Mouse (Mus musculus) CH12.LX (cell line): ENCODE results near the gene Dcx. TPM values are rescaled to one million over a fixed set of nuclear protein-coding genes. Genes with fewer than 3 reads are reported as not detected.

Experiments
- DNase-seq: peaks from one replicate; pipeline ENCODE4 v3.0.0-alpha.2; 2013; ENCODE audit errors: extremely low read depth
- H3K27ac ChIP-seq: 2 replicates; pipeline ENCODE4 v1.5.1; 2012; ENCODE audit warnings: low read depth, mild to moderate bottlenecking, control low read depth, moderate library complexity; ENCODE audit not compliant: insufficient read depth
- H3K27me3 ChIP-seq: replicated peaks from 2 replicates; pipeline ENCODE3; 2012; ENCODE audit warnings: inconsistent platforms
- H3K36me3 ChIP-seq, 2 experiments: replicated peaks in 1 of 2; 2 replicates each; pipeline versions ENCODE3 to v1.6.1; 2012; ENCODE audit warnings: inconsistent platforms in 1 of 2, low read length in 1 of 2, mild to moderate bottlenecking in 1 of 2, mixed read lengths in 1 of 2, moderate library complexity in 1 of 2; ENCODE audit not compliant: control insufficient read depth in 1 of 2, insufficient read depth in 1 of 2
- H3K4me1 ChIP-seq, 2 experiments: 2 replicates each; pipeline ENCODE4 v1.6.1; 2012; ENCODE audit warnings: inconsistent platforms in 1 of 2, moderate library complexity in 1 of 2; ENCODE audit not compliant: insufficient read depth in 2 of 2, control insufficient read depth in 1 of 2
- H3K4me2 ChIP-seq: 2 replicates; pipeline ENCODE4 v1.6.1; 2012; ENCODE audit warnings: low read depth, mild to moderate bottlenecking, control low read depth; ENCODE audit not compliant: poor library complexity, insufficient read depth, severe bottlenecking
- H3K4me3 ChIP-seq, 3 experiments: fragments of 150-350 bp in 1 of 3; sonication (generic) in 1 of 3; replicated peaks in 1 of 3; 2 replicates each; pipeline versions ENCODE3 to v1.5.1; 2011 to 2012; ENCODE audit warnings: low read depth in 2 of 3, low read length in 2 of 3, mild to moderate bottlenecking in 2 of 3, moderate library complexity in 2 of 3, control low read depth in 1 of 3, improper control_type of control experiment in 1 of 3, inconsistent platforms in 1 of 3, mixed read lengths in 1 of 3; ENCODE audit not compliant: poor library complexity in 1 of 3
- H3K79me2 ChIP-seq: replicated peaks from 2 replicates; pipeline ENCODE4 v1.6.1; 2012; ENCODE audit warnings: mild to moderate bottlenecking, moderate library complexity; ENCODE audit not compliant: control insufficient read depth, poor library complexity, insufficient read depth, severe bottlenecking; ENCODE audit errors: extremely low read depth
- H3K9ac ChIP-seq: 2 replicates; pipeline ENCODE4 v1.6.1; 2012; ENCODE audit warnings: low read depth, mild to moderate bottlenecking, control low read depth, moderate library complexity; ENCODE audit not compliant: insufficient read depth
- H3K9me3 ChIP-seq: replicated peaks from 2 replicates; pipeline ENCODE3; 2012; ENCODE audit warnings: low read length, inconsistent platforms, mixed read lengths
- BHLHE40 ChIP-seq: IDR thresholded peaks from 2 replicates; pipeline ENCODE4 v1.6.1; 2011; ENCODE audit warnings: mild to moderate bottlenecking, low read depth, low read length, improper control_type of control experiment
- CTCF ChIP-seq, 2 experiments: IDR thresholded peaks in 1 of 2; conservative IDR thresholded peaks in 1 of 2; 2 replicates each; pipeline ENCODE4 v1.5.1; 2011 to 2012; ENCODE audit warnings: low read depth in 2 of 2, low read length in 2 of 2, improper control_type of control experiment in 1 of 2, inconsistent platforms in 1 of 2, mild to moderate bottlenecking in 1 of 2, moderate library complexity in 1 of 2
- EP300 ChIP-seq: IDR thresholded peaks from 2 replicates; pipeline ENCODE4 v1.6.1; 2011; ENCODE audit warnings: low read length, improper control_type of control experiment
- ETS1 ChIP-seq: conservative IDR thresholded peaks from 2 replicates; pipeline ENCODE4 v1.6.1; 2012; ENCODE audit warnings: low read depth, mild to moderate bottlenecking, inconsistent platforms, low read length, improper control_type of control experiment, moderate library complexity
- IRF4 ChIP-seq: IDR thresholded peaks from 2 replicates; pipeline ENCODE4 v1.6.1; 2014; ENCODE audit warnings: low read depth, mild to moderate bottlenecking, inconsistent platforms, low read length, improper control_type of control experiment
- JUN ChIP-seq: IDR thresholded peaks from 2 replicates; pipeline ENCODE4 v1.6.1; 2011; ENCODE audit warnings: low read depth, mild to moderate bottlenecking, low read length, improper control_type of control experiment, moderate library complexity; ENCODE audit not compliant: insufficient read depth
- KAT2A ChIP-seq: IDR thresholded peaks from 2 replicates; pipeline ENCODE4 v1.6.1; 2012; ENCODE audit warnings: low read length, improper control_type of control experiment, inconsistent platforms; ENCODE audit not compliant: insufficient replicate concordance
- MAFK ChIP-seq: IDR thresholded peaks from 2 replicates; pipeline ENCODE4 v1.6.1; 2011; ENCODE audit warnings: low read length, improper control_type of control experiment; ENCODE audit not compliant: insufficient replicate concordance
- MAZ ChIP-seq: IDR thresholded peaks from 2 replicates; pipeline ENCODE4 v1.6.1; 2012; ENCODE audit warnings: low read depth, mild to moderate bottlenecking, inconsistent platforms, low read length, improper control_type of control experiment, moderate library complexity
- MEF2A ChIP-seq: IDR thresholded peaks from 2 replicates; pipeline ENCODE4 v1.6.1; 2014; ENCODE audit warnings: low read depth, mild to moderate bottlenecking, inconsistent platforms, low read length, improper control_type of control experiment, borderline replicate concordance
- MXI1 ChIP-seq: IDR thresholded peaks from 2 replicates; pipeline ENCODE4 v1.6.1; 2011; ENCODE audit warnings: mild to moderate bottlenecking, low read depth, low read length, improper control_type of control experiment
- NELFE ChIP-seq: IDR thresholded peaks from 2 replicates; pipeline ENCODE4 v1.6.1; 2011; ENCODE audit warnings: low read depth, low read length, improper control_type of control experiment
- NRF1 ChIP-seq: IDR thresholded peaks from 2 replicates; pipeline ENCODE4 v1.6.1; 2014; ENCODE audit warnings: low read depth, mild to moderate bottlenecking, inconsistent platforms, low read length, improper control_type of control experiment, moderate library complexity
- POLR2A ChIP-seq: IDR thresholded peaks from 2 replicates; pipeline ENCODE4 v1.6.1; 2011; ENCODE audit warnings: low read depth, mild to moderate bottlenecking, improper control_type of control experiment, low read length
- RAD21 ChIP-seq: IDR thresholded peaks from 2 replicates; pipeline ENCODE4 v1.6.1; 2011; ENCODE audit warnings: low read depth, mild to moderate bottlenecking, low read length, improper control_type of control experiment, moderate library complexity
- RCOR1 ChIP-seq: conservative IDR thresholded peaks from 2 replicates; pipeline ENCODE4 v1.6.1; 2012; ENCODE audit warnings: low read depth, mild to moderate bottlenecking, inconsistent platforms, low read length, improper control_type of control experiment
- SIN3A ChIP-seq: IDR thresholded peaks from 2 replicates; pipeline ENCODE4 v1.6.1; 2012; ENCODE audit warnings: low read length, improper control_type of control experiment, inconsistent platforms
- SMC3 ChIP-seq: IDR thresholded peaks from 2 replicates; pipeline ENCODE4 v1.6.1; 2011; ENCODE audit warnings: low read depth, low read length, improper control_type of control experiment
- TBP ChIP-seq: conservative IDR thresholded peaks from 2 replicates; pipeline ENCODE4 v1.6.1; 2011; ENCODE audit warnings: low read depth, low read length, improper control_type of control experiment
- TCF12 ChIP-seq: IDR thresholded peaks from 2 replicates; pipeline ENCODE4 v1.6.1; 2014; ENCODE audit warnings: low read depth, mild to moderate bottlenecking, inconsistent platforms, low read length, improper control_type of control experiment
- USF2 ChIP-seq: conservative IDR thresholded peaks from 2 replicates; pipeline ENCODE4 v1.6.1; 2011; ENCODE audit warnings: low read depth, low read length, improper control_type of control experiment
- ZKSCAN1 ChIP-seq: IDR thresholded peaks from 2 replicates; pipeline ENCODE4 v1.6.1; 2012; ENCODE audit warnings: low read depth, inconsistent platforms, low read length, improper control_type of control experiment, borderline replicate concordance
- ZMIZ1 ChIP-seq: IDR thresholded peaks from 2 replicates; pipeline ENCODE4 v1.6.1; 2012; ENCODE audit warnings: low read depth, mild to moderate bottlenecking, inconsistent platforms, low read length, improper control_type of control experiment
- ZNF384 ChIP-seq: IDR thresholded peaks from 2 replicates; pipeline ENCODE4 v1.6.1; 2012; ENCODE audit warnings: low read depth, low read length, improper control_type of control experiment, inconsistent platforms
- dilution Hi-C: fragments of 300-500 bp; cut with MboI; formaldehyde crosslinking; loops from 2 replicates; pipeline ENCODE4 v1.14.3; 2020; ENCODE audit warnings: low sequenced_read_pairs; ENCODE audit not compliant: extremely low pct_unique_long_range_greater_than_20kb, extremely low pct_ligation_motif_present
- in situ Hi-C: fragments of 300-500 bp; cut with MboI; formaldehyde crosslinking; loops from 3 replicates; pipeline ENCODE4 v1.14.3; 2019; ENCODE audit warnings: low sequenced_read_pairs, low pct_ligation_motif_present, low pct_unique_long_range_greater_than_20kb, mixed read lengths
- polyA plus RNA-seq: library from polyadenylated mRNA; unstranded; fragments of >175 nt; gene quantifications from 2 replicates; pipeline ENCODE4 v1.2.1, GENCODE M21; 2012; ENCODE audit warnings: low read depth; ENCODE audit not compliant: insufficient read length
- total RNA-seq, 2 experiments: library from RNA; depleted of rRNA; stranded (reverse); fragments of 300-350 nt in 1 of 2; fragments of >200 nt in 1 of 2; gene quantifications; 2 replicates each; pipeline ENCODE4 v1.2.3; 2012 to 2014

Gene Dcx
- total and polyA plus RNA-seq, 3 experiments: not detected

GRCm38 (mm10) chrX:143867129-143867664 lies 65.9 kb downstream of the Dcx start:
- no peak overlapping the region for H3K9ac ChIP-seq
- H3K4me1 ChIP-seq: no peaks in the 10 kb centered on the region
- H3K4me3 ChIP-seq: no peak overlapping the region
- no peaks in the 10 kb centered on the region for H3K27me3 ChIP-seq
- no peaks in the 10 kb centered on the region for H3K36me3 ChIP-seq
- dilution Hi-C loops (no loop called here), in situ Hi-C loops (no loop called here)
- H3K4me2 ChIP-seq: no peak overlapping the region
- no peaks in the 10 kb centered on the region for H3K79me2 ChIP-seq
- no peak for DNase-seq
- H3K9me3 ChIP-seq: no peaks in the 10 kb centered on the region
- TF ChIP-seq ZKSCAN1 (no peak), MAFK (no peak), RAD21 (no peak), SIN3A (no peak), MAZ (no peak), MEF2A (no peak), KAT2A (no peak), NRF1 (no peak), SMC3 (no peak), BHLHE40 (no peak), USF2 (no peak), ZNF384 (no peak), NELFE (no peak), ETS1 (no peak), RCOR1 (no peak)
- H3K27ac ChIP-seq: no peak overlapping the region

GRCm38 (mm10) chrX:143851351-143851750 lies 81.8 kb downstream of the Dcx start:
- H3K4me3 ChIP-seq: no peak overlapping the region
- no peaks in the 10 kb centered on the region for H3K9me3 ChIP-seq
- no peak for TF ChIP-seq ZKSCAN1
- TF ChIP-seq TCF12: no peak
- TF ChIP-seq NELFE: no peak
- TF ChIP-seq EP300: no peak
- TF ChIP-seq TBP: no peak
- TF ChIP-seq MEF2A: no peak
- TF ChIP-seq IRF4: no peak
- no peak for TF ChIP-seq ZMIZ1
- no peak for TF ChIP-seq MAFK
- no peak for TF ChIP-seq MXI1
- TF ChIP-seq CTCF (conservative IDR thresholded peaks at IDR 0.05 in 1 of 2, IDR thresholded peaks at IDR 0.05 in 1 of 2; ENCODE audit: low read depth in 2 of 2, low read length in 2 of 2): no peak
- no peak for TF ChIP-seq POLR2A
- TF ChIP-seq KAT2A: no peak
- TF ChIP-seq MAZ: no peak
- no peak for TF ChIP-seq JUN
- TF ChIP-seq SIN3A: no peak
- TF ChIP-seq BHLHE40: no peak
- dilution Hi-C loops (no loop called here), in situ Hi-C loops (no loop called here)
- no peak overlapping the region for H3K27ac ChIP-seq
- no peaks in the 10 kb centered on the region for H3K27me3 ChIP-seq
- no peaks in the 10 kb centered on the region for H3K4me1 ChIP-seq
- no peaks in the 10 kb centered on the region for H3K79me2 ChIP-seq
- no peak for DNase-seq
- no peaks in the 10 kb centered on the region for H3K36me3 ChIP-seq
- no peak overlapping the region for H3K4me2 ChIP-seq
- no peak overlapping the region for H3K9ac ChIP-seq
